Mouse (Mus musculus) skeletal muscle tissue, postnatal 0 days (tissue): ENCODE results near the gene Fam170b. TPM values are rescaled to one million over a fixed set of nuclear protein-coding genes. Genes with fewer than 3 reads are reported as not detected.

ENCODE experiments used
- polyA plus RNA-seq: library from polyadenylated mRNA; unstranded; fragments of >200 nt; fragmentation: Nextera tagmentation; extraction: Ambion mirVana; gene quantifications from 2 replicates; pipeline ENCODE4 v1.2.1, GENCODE M21; 2015

The Fam170b gene
- 0.08 and 0.15 TPM in 2 replicates for polyA plus RNA-seq

DNA sequence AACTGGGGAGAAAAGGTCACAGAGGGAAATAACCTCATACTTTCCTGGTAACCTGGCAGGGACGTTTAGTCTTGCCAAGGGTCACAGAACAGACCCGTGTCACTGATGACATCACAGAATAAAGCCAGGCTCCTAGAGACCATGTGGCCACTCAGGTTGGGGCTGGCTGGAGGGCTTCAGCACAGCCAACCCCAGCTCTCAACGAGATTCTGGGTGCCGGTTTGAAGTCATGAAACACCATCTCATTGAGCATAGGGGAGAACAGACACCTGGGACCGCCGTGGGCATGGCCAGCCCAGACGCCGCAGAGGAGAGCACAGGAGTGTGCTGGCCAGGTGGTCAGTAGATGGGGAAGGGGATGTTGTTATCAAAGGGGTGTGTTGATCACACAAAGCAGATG lies at the start of gene Fam170b:
Gene Fam170b (plus strand): TSS at position 116 of the 400 bp plus-strand sequence.

DNA sequence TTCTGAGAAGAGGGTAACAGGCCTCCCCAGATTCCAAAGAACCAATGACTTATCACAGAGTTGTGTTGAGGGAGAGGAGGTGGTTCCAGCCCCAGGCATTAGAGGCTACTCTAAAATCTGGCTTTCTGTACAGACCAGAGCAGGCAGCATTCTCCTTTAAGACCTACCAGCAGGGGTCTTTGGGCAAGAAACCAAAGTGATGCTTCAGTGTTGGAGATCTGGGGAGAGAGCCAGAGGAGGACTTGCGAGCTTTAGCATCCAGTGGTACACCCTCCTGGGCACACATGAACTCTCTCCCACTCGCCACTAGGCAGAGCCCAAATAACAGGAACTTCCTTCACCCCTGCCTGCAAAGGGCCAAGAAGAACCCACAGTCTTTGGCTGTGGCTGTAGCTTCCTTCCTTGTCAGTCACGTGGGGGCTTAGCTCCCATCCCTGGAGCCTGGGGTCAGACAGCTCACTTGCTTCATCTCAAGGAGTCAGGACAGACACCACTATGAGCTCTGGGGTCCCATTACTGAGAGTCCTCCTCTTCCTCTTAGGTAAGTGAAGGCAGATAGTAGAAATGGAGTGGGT lies 48.1 kb upstream of the Fam170b start, which contains the start of gene Tmem273:
Gene Tmem273 (plus strand): TSS at position 408 of the 575 bp plus-strand sequence.

GRCm38 (mm10) chr14:32856681-32857328 lies 23.0 kb downstream of the Fam170b start, which contains the start of gene Vstm4:
Gene Vstm4, plus strand, starts transcription at chr14:32856756.

Other genes with a start within 250 kb of the Fam170b start
- gene Prrxl1, start 234.6 kb upstream of the Fam170b start, polyA plus RNA-seq = 0.05 TPM in 1 of 2 replicates, not detected in the other
- 25.9 and 31.5 TPM in 2 replicates for gene 3425401B19Rik, start 148.7 kb upstream of the Fam170b start, polyA plus RNA-seq
- 0.63 and 0.79 TPM in 2 replicates for gene Tmem273, start 48.0 kb upstream of the Fam170b start, polyA plus RNA-seq
- gene Vstm4, start 22.8 kb downstream of the Fam170b start, polyA plus RNA-seq = 29.8 and 32.7 TPM in 2 replicates
- 0.29 and 0.43 TPM in 2 replicates for gene Lrrc18, start 157.4 kb downstream of the Fam170b start, polyA plus RNA-seq